Mouse (Mus musculus): Measurements from ENCODE around the gene Camta2.
A peak's percentile ranks its signal among the peaks of the same experiment; 100 is the strongest.

Gene Camta2

DNA sequence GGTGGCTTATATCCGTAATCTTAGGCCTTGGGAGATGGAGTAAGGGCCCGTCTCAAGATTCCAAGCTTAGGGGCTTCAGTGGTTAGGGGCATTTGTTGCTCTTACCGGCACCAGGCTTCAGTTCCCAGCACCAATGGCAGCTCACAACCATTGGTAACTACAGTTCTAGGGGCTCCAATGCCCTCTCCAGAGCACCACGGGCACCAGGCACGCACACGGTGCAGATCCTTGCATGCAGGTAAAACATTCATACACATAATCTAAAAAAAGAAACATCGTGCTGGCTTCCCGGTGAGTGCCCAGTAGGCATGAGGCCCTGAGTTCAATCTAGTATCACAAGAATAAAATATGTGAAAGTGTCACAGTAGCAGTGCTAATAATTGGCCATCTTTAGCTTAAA lies 24.8 kb downstream of the Camta2 start:
- DNase-seq, result no peak

DNA sequence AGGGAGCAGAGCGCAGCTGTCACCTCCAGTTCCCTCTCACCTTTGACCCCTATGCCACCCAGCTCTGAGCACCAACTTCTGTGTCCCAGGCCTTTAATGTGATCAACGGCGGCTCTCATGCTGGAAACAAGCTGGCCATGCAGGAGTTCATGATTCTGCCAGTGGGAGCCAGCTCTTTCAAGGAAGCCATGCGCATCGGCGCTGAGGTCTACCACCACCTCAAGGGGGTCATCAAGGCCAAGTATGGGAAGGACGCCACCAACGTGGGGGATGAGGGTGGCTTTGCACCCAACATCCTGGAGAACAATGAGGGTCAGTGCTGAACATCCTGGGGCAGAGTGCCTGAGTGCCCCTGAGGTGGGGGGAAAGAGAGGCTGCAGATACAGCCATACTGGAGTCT lies 27.3 kb downstream of the Camta2 start:
- no peak for DNase-seq

DNA sequence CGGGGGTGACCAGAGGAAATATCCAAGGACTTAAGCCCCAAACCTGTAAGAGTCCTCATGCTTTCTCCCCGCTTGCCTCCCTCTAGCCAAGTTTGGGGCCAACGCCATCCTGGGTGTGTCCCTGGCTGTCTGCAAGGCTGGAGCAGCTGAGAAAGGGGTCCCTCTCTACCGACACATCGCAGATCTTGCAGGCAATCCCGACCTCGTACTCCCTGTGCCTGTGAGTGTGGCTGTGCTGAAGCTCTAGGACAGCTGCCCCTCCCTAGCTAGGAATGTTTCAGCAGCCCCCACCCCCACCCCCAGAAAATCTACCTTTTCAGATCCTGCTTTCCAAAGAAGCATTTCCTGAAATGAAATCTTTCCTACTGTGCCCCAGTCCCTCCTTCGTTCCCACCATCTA lies 29.0 kb downstream of the Camta2 start:
- no peak for DNase-seq

DNA sequence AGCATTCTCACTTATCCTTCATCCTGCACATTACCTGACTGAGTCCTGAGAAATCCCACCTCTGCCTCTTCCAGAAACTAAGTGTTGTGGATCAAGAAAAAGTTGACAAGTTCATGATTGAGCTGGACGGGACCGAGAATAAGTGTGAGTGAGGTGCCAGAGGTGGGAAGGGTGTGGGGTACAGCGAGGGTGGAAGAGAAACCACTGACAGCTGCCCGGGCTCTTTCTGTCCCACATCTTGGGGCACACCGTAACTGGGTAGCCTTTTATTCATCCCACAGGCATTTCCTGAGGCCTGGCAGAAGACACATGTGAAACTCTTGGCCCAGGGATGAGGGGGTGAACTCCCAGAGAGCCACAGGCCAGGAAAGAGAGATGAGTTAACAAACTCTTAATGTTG lies 29.4 kb downstream of the Camta2 start:
- peak in 1 of 2 experiments; percentile 2 for DNase-seq

DNA sequence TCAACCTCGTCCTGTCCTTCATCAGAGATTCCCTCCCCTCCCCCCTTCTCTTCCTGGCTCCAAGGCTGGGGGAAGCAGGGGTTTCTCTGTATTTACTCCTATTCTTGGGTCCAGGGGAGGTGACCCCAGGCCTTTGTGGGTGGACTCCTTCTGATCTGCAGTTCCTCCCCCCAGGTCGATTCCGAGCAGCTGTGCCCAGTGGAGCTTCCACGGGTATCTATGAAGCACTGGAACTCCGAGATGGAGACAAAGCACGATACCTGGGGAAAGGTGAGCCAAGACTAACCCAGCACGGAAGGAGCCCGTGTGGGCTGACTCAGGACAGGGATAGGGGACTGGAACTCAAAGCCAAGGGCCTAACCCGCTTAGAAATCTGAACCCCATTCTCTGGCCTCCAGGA lies 29.9 kb downstream of the Camta2 start:
- DNase-seq, result no peak

DNA sequence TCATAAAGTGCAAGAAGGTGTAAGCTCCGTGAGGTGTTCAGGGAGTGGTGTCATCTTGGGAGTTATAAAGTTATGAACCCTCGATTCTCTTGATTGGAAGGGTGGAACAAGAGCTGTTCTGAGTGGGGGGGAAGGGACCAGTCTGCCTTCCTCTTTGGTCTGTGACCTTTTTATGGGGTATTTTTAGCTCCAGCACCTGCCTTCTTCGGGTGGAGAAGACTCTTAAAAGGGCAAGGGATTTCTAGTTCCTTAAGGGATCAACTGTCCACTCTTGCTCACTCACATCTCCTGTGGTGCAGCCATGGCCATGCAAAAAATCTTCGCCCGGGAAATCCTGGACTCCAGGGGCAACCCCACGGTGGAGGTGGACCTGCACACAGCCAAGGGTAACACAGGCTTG lies 30.3 kb downstream of the Camta2 start:
- peak in 1 of 2 experiments; percentile 15 for DNase-seq

DNA sequence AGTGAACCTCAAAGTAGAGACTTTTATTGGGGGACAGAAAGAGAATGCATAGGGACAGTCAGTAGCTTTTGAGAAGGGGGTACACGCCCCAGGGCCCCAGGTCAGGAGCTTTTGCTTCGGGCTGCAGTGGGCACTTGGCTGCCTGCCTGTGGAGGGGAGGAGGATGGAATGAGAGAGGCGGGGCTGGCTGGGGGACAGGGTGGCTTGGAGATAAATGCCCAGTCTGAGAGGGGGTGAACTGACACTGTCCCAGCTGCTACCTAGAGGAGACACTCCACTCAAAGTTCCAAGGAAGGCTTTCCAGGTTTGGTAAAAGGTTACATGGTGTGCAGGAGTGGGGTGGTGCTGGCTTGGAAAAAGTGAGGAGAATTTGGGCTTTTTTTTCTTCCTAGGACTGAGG lies 30.9 kb downstream of the Camta2 start, which contains the start of gene Eno3:
Gene Eno3, plus strand, starts transcription at position 239 of the 400 bp plus-strand sequence.
- DNase-seq, result peak in 1 of 2 experiments; percentile 14

DNA sequence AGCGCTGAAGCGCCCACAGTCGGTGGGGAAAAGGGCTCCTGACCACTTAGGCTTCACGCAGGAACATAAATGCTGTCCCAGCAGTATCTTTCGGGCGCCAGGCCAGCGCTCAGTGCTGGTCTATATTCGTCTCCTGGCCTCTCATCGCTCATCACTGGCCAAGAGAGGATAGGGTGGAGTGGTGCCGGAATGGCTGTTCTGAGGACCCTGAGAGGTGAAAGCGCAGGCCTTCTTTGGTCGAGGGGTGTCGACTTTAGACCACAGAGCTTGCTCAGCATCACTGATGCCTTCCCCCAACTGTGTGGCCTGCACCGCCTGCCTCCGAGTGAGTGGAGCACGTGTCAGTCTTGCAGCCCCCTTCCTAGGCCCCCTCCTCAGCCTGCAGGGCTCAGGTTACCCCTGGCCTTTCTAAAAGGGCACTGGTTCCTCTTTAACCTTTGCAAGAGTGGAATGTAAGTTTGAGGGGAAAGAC lies 31.4 kb downstream of the Camta2 start:
- peak in 1 of 2 experiments; percentile 29 for DNase-seq

DNA sequence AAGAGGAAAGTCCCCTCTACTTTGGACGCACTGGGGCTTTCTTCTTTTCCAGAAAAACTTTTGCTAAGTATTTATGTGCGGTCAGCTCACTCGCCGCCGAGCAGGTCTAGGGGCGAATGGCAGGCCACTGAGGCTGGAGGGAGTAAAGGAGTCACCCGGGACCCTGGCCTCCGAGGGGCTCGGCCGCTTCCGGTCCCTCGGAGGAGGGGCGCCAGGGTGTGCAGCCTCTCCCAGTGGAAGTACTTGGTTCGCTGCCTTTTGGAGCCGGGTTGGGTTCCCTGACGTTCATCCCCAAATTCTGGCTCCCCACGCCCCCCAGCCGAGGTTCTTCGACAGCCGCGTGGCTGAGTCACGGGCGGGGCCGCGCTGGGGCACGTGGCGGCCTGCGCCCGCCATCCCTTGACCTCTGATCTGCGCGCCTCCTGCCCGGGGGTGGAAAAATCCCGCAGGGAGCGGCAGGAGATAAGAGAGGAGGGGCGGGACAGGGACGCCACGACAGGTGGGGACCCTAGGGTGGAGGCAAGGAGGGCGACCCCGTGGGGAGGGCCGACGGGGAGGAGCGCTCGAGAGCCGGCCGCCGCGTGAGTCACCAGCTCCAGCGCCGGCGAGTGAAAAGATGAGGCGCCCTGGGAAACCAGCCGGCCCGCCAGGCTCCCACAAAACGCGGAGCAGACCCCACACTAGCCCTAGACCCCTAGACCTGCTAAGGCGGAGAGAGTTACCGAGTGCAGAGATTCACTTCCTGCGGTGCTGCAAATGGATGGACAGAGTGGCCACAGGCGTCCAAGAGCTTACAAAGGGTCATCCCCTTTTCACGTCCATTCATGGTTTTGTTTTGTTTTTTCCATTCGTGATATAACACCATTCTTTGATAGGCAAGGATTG lies 32.1 kb downstream of the Camta2 start:
- peak; percentile 55 to 69 for DNase-seq

DNA sequence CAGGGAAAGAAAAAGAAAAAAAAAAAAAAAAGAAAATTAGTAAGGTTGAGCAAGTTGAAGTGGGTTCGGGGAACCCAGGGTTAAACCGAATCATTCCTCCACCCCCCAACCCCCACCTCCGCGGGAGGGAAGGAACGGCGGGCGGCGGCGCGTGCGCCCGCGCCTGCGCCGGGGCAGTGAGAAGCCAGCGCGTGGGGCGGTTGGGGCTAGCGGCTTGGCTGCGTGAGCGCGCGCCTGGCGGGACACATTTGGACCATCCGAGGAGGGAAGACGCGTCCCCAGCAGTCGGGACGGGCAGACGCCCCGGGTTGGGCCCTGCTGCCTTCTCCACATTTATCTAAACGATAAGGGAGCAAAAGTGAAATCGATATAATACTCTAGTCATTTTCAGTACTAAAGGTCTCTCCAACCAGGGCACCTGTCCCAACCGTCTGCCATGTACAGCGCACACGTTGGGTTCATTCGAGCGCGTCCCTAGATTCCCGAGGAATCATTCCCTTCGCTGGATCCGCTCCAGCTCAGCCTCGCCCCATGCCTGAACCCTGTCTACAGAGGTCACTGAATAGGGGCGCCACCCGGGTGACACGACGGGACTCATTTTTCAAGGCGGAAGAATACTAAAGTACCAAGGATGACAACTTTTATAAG lies 32.9 kb downstream of the Camta2 start:
- DNase-seq, result peak; percentile 76 to 78

DNA sequence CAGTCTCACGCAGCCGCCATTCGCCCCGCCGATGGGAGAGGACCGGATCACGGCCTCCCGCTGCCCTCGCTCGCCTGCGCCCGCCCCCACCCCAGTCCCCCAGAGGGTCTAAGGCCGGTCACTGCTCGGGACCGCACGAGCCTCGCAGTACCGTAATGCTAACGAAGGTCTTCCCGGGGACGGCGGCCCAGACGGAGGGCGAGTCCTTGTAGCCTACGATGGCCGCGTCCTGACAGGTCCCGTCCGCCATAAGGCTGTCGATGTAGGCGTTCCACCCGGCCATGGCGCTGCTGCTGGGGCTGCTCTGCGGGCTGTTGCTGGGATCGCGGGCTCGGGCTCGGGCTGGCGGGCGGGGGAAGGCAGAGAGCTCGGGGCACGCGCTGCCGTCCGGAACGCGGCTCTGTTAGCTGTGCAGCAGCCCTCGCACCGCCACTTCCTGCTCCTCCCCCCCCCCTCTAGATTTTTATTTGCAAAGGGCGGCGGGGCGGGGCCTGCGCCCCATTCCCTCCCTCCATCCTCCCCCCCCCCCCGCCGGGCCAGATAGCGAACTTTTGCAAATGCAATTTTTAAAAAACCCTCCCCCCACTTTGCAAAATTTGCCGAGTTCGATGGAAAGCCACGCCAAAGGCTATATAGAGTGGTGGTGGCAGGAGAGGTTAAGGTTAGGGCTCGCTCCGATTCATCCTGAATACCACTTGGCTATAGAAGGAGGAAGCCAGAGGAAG lies 33.5 kb downstream of the Camta2 start, which contains the start of gene Pfn1:
Gene Pfn1, minus strand, starts transcription at position 447 of the 725 bp plus-strand sequence.
- peak; percentile 77 to 78 for DNase-seq

DNA sequence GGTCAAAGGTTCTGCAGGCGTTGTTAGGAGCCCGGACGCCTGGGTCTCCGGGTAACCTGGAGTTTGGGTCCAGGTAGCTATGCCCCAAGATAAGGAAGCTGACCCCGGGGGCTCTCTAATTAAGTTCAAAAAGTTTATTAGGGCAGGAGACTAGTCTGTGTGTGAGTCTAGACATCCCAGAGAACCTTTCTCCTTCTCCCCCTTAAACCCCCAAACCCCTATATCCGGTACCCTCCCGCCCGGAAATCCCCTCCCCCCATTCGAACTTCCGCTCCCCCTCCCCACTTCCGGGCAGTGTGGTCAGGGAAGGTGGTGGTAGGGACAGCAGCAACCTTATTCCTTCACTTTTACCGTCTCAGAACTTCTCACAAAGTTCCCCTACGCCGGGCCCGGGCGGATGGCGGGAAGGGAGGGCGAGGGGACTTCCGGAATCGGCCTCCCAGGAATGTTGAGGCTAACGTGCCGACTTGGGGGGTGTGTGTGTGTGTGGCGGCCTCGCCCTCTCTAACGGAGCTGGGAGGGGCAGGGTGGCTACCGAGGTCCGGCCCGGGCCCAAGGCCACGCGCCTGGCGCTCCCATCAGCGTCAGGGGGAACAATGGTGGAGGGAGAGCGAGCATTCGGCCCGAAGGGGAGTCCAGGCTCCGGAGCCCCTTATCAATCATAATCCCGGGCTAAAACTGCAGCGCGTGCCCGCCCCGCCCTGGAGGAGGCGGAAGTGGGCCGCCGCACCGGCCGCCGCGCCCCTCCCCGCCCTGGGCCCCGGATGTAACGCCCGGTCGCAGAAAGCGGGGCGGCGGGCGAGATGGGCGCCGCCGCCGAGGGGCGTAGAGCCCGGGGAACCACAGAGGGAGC lies 34.3 kb downstream of the Camta2 start:
- peak; percentile 73 to 80 for DNase-seq

DNA sequence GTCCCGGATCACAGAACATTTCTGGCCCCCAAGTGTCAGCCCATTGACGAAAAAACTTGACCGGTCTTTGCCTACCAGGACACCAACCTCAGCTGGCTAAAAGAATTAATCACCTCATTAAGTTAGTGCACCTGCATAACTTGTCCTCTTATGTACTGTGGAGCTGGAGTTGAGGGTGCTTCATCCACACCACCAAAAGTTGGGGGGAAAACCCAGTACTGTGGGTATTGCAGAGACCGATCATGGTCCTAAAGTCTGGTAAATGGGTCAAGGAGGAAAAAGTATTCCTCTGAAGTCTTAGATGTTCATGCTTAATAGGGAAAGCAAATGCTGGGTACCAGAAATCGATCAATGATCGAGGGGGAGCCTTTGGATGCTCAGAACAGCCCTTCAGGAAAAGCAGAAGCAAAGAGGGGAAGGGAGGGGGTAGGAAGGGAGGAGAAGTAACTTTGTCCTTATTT lies 35.0 kb downstream of the Camta2 start:
- no peak for DNase-seq

DNA sequence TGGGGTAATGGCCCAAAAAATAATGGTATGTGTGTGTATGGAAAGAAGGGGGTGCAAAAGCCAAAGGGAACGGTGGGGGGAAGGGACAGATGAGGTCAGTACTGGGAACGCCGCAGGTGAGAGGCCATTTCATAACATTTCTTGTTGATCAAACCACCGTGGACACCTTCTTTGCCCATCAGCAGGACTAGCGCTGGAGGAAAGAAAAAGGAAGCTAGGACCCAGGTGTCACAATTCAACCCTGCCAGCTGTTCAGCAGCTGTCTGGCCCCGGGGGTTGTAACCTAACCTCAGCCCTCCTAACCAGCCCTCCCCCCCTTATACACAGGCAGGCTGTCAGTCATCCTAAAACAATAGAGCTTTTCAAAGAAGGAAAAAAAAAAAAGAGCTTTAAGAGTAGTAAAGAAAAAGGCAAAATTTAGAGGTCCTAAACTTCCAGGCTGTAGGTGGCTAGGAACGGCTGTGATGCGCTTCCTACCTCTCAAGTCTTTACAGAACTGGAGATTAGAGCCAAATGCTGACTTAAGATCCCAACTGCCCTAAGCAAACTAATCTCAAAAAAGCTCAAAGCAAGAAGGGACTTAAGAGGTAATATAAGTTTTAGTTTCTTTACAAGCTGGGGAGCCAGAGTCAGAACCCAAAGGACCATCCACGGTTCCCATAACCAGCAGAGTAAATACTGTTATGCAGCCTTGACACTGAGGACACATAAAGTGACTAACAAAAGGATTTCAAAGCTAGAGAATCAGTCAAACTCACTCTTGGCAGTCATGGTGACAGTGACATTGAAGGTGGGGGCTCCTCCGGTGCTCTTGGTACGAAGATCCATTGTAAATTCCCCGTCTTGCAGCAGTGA lies 35.6 kb downstream of the Camta2 start:
- DNase-seq, result peak in 1 of 2 experiments; percentile 24

DNA sequence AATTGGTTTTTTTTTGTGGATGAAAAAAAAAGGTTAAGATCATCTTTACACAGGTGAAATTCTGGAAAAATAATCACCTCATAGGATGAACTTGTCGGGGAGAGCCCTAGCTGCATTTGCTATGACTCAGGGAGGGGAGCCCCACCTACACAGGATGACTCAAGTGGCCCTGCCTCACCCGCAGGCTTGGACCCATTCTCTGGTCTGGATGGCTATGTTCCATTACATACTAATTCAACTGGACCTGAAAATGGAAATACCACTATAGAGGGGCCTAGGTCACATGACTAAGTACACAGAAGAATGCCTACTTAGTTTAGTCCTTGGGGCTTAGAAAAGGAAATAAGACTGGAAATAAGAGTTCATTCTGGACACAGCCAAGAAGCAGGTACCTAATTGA lies 36.5 kb downstream of the Camta2 start:
- DNase-seq, result peak in 1 of 2 experiments; percentile 23

DNA sequence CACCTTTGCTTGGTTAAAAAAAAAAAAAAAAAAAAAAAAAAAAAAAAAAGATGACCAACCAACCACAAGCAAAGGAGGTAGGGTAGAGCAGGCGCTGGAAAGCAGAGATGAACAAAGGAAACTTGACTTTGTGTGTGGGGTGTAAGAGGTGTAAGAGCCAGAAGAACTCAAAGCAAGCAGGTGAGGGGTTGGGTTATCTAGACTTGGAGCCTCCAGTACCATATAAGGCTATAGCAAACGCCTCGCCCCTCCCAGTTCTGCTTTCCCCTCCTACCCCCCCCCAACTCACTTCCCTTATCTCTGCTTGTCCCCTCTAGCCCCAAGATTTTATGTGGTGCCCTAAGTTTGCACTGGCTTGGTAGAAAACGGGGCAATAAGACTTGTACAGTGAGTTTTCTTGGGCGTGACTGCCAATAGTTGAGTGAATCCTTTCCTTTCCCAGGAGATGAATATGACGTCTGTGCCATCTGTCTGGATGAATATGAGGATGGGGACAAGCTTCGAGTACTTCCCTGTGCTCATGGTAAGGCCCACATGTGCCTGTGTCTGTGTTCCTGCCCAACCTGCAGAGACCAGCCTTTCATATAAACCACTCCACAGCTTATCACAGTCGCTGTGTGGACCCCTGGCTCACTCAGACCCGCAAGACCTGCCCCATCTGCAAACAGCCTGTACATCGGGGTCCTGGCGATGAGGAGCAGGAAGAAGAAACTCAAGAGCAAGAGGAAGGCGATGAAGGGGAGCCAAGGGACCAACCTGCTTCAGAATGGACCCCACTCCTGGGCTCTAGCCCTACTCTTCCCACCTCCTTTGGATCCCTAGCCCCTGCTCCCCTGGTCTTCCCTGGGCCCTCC lies 37.4 kb downstream of the Camta2 start:
- peak; percentile 46 to 48 for DNase-seq

DNA sequence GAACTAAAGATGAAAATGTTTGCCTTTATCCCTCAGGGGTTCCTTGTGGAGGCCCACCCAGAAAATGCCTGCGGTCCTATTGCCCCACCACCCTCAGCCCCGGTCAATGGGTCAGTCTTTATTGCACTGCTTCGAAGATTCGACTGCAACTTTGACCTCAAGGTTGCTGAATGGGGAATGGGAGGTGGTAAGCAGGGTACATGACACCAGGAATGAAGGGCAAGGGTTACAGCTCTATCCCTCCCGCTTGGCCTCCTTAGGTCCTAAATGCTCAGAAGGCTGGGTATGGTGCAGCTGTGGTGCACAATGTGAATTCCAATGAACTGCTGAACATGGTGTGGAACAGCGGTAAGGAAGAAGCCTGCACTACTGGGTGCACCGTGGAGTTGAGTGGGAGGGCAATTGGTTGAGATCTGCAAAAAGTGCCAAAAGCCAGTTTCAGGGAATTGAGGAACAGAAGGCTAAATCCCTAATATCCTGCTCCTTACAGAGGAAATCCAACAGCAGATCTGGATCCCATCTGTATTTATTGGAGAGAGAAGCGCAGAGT lies 38.6 kb downstream of the Camta2 start:
- no peak for DNase-seq

DNA sequence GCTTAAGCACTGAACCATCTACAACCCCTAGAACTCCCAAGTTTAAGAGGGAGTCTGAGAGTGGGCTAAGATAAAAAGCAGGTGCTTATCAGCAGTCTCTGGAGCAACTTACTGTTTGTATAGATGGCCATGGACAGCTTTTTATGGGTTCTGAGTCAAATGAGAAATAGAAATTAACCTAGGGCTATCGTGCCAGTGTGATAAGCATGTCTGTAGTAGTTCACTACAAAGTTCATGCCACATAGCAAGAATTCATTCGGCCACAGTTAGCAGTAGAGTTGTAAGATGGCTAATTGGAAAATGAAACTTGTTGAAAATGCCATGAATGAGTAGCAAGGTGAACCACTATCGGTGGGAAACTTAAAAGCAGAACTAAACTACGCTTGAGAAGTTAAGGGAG lies 39.4 kb downstream of the Camta2 start:
- no peak for DNase-seq

DNA sequence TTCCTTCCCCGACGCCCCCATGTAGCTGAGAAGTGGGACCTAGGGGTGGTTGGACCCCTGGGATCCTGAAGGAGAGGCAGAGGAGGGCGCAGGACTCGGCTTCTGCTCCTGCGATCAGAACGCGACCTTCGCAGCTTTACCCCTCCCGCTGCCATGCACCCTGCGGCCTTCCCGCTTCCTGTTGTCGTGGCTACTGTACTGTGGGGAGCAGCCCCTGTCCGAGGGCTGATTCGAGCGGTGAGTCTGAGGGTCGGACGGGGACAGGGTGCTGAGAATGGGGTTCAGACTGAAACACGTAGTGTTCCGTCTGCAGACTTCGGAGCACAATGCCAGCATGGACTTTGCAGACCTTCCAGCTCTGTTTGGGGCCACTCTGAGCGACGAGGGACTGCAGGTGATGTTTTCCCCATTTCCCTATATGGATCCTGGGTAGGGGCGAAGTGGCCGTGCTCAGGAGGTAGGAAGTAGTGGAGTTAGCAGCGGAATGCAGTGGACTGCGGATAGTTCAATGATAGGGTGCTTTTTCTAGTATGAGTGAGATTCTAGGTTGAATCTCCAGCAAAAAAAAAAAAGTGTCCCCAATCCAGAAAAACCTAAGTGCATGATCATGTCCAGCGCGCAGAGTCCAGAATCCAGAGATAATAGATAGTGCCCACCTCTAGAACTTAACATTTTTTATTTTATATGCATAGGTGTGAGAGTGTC lies 40.0 kb downstream of the Camta2 start:
- DNase-seq, result peak; percentile 55 to 60

Measured in spleen, adult 18-20 months (tissue).